8 mouse cellular contexts compared by ENCODE assay signal in genomic region chr15:61102421-61103412, GRCm38 (mm10).
A peak's percentile ranks its signal among the peaks of the same experiment; 100 is the strongest.
DNase-seq lines count a peak whose midpoint lies in the region; ATAC-seq and TF ChIP-seq lines count a peak whose summit lies in the region.

No protein-coding gene starts in this region.

- H3K27me3 ChIP-seq in lung, embryonic 14.5 days (ENCODE audit: insufficient read depth, low read length), result no peaks in the 10 kb centered on the region

- no peak overlapping the region for H3K9ac ChIP-seq in lung, embryonic 14.5 days

- no peaks in the 10 kb centered on the region for H3K4me1 ChIP-seq in lung, embryonic 14.5 days (ENCODE audit: insufficient read depth)
- H3K4me1 ChIP-seq in lung, adult 2 months (ENCODE audit: control insufficient read depth, insufficient read depth, low read length), result no peaks in the 10 kb centered on the region

- no peak overlapping the region for H3K4me2 ChIP-seq in lung, embryonic 14.5 days

- WGBS in lung, embryonic 14.5 days, result 47% methylated on average over 7 of the region's 7 CpGs
- 59% methylated on average over 7 of the region's 7 CpGs for WGBS in lung, adult 2 months

- H3K36me3 ChIP-seq in lung, embryonic 14.5 days (ENCODE audit: insufficient read depth), result no peaks in the 10 kb centered on the region

- peak; percentile 21; the same call in 1 of the 2 replicates for ATAC-seq in lung, embryonic 14.5 days (ENCODE audit: insufficient read depth)
- ATAC-seq in megakaryocyte, adult 5-6 weeks (ENCODE audit: poor library complexity, severe bottlenecking), result 0 out of 2 replicates have a peak, but pooled peaks have one; percentile 27

- no peak for TF ChIP-seq POLR2A in lung, adult 2 months (IDR thresholded peaks at IDR 0.05; ENCODE audit: borderline replicate concordance, extremely low read depth, low read depth, low read length)

- DNase-seq in adrenal gland, adult 2 months, result peak; percentile 18
- no peak for DNase-seq in adrenal gland, adult 8-10 months
- peak; percentile 90 for DNase-seq in lung, embryonic 14.5 days
- no peak for DNase-seq in lung, adult 2 months
- DNase-seq in embryo, embryonic 11 days, result peak; percentile 82
- DNase-seq in induced T-regulatory cell, adult 2 months (ENCODE audit: low read depth), result peak; percentile 61
- DNase-seq in right cerebral cortex, postnatal 4 days, result peak; percentile 13

- H3K27ac ChIP-seq in lung, embryonic 14.5 days (ENCODE audit: low read depth), result no peak overlapping the region

- no peaks in the 10 kb centered on the region for H3K9me3 ChIP-seq in lung, embryonic 14.5 days (ENCODE audit: low read depth, low read length)

- no peak overlapping the region for H3K4me3 ChIP-seq in lung, embryonic 14.5 days (ENCODE audit: low read depth, low read length)
- H3K4me3 ChIP-seq in lung, adult 2 months (replicated peaks; ENCODE audit: extremely low read depth, low read depth, low read length), result no peak overlapping the region

- TF ChIP-seq CTCF in lung, embryonic 14.5 days (IDR thresholded peaks at IDR 0.05; ENCODE audit: low read depth), result peak; percentile 79
- TF ChIP-seq CTCF in lung, adult 2 months (IDR thresholded peaks at IDR 0.05; ENCODE audit: insufficient read depth, low read length), result no peak

Comparison
In these comparisons a context has a peak if more than half of its experiments do, and no peak if none do; other contexts are left out.
1. DNase-seq: peak in adrenal gland, adult 2 months (single experiment), lung, embryonic 14.5 days (single experiment), embryo, embryonic 11 days (single experiment), induced T-regulatory cell, adult 2 months (single experiment) and right cerebral cortex, postnatal 4 days (single experiment); none in adrenal gland, adult 8-10 months (single experiment) and lung, adult 2 months (single experiment).